8 mouse cellular contexts compared by ENCODE assay signal in genomic region chr9:59013365-59013764, GRCm38 (mm10). TPM values are rescaled to one million over a fixed set of nuclear protein-coding genes. Genes with fewer than 3 reads are reported as not detected.
DNase-seq lines count a peak whose midpoint lies in the region; ATAC-seq lines count a peak whose summit lies in the region.

No protein-coding gene starts in this region.

- no peak overlapping the region for H3K4me3 ChIP-seq in heart, embryonic 16.5 days (ENCODE audit: low read length)
- no peak overlapping the region for H3K4me3 ChIP-seq in heart, embryonic 12.5 days
- H3K4me3 ChIP-seq in neural tube, embryonic 11.5 days (ENCODE audit: low read depth, low read length) = no peak overlapping the region
- H3K4me3 ChIP-seq in neural tube, embryonic 15.5 days (replicated peaks) = no peak overlapping the region
- no peak overlapping the region for H3K4me3 ChIP-seq in forebrain, embryonic 10.5 days

- H3K27ac ChIP-seq in heart, embryonic 16.5 days (ENCODE audit: low read length) = no peak overlapping the region
- no peak overlapping the region for H3K27ac ChIP-seq in heart, embryonic 12.5 days (ENCODE audit: poor library complexity, severe bottlenecking)
- no peak overlapping the region for H3K27ac ChIP-seq in neural tube, embryonic 11.5 days (ENCODE audit: low read depth, low read length)
- H3K27ac ChIP-seq in neural tube, embryonic 15.5 days (replicated peaks) = no peak overlapping the region
- H3K27ac ChIP-seq in forebrain, embryonic 10.5 days = no peak overlapping the region

- H3K36me3 ChIP-seq in heart, embryonic 16.5 days (ENCODE audit: control insufficient read depth, insufficient read depth) = no peaks in the 10 kb centered on the region
- H3K36me3 ChIP-seq in heart, embryonic 12.5 days = no peaks in the 10 kb centered on the region
- no peaks in the 10 kb centered on the region for H3K36me3 ChIP-seq in neural tube, embryonic 11.5 days (ENCODE audit: control insufficient read depth, insufficient read depth, low read length)
- H3K36me3 ChIP-seq in neural tube, embryonic 15.5 days = no peaks in the 10 kb centered on the region
- H3K36me3 ChIP-seq in forebrain, embryonic 10.5 days (replicated peaks) = no peaks in the 10 kb centered on the region

- no peak for ATAC-seq in heart, embryonic 16.5 days (replicated peaks; ENCODE audit: extremely low read depth, insufficient read depth, low FRiP score)
- ATAC-seq in heart, embryonic 12.5 days (ENCODE audit: insufficient number of reproducible peaks, low FRiP score) = no peak
- ATAC-seq in neural tube, embryonic 11.5 days (ENCODE audit: insufficient read depth, low FRiP score, low TSS enrichment) = no peak
- no peak for ATAC-seq in neural tube, embryonic 15.5 days (ENCODE audit: low FRiP score)
- ATAC-seq in erythroblast, adult 5-6 weeks (replicated peaks; ENCODE audit: low FRiP score, poor library complexity, severe bottlenecking) = no peak

- no peaks in the 10 kb centered on the region for H3K9me3 ChIP-seq in heart, embryonic 16.5 days (replicated peaks; ENCODE audit: control insufficient read depth, low read length)
- no peaks in the 10 kb centered on the region for H3K9me3 ChIP-seq in heart, embryonic 12.5 days (replicated peaks)
- no peaks in the 10 kb centered on the region for H3K9me3 ChIP-seq in neural tube, embryonic 11.5 days (ENCODE audit: control insufficient read depth, low read length)
- no peaks in the 10 kb centered on the region for H3K9me3 ChIP-seq in neural tube, embryonic 15.5 days (replicated peaks)
- no peaks in the 10 kb centered on the region for H3K9me3 ChIP-seq in forebrain, embryonic 10.5 days

- H3K9ac ChIP-seq in heart, embryonic 16.5 days (ENCODE audit: low read length) = no peak overlapping the region
- H3K9ac ChIP-seq in heart, embryonic 12.5 days = no peak overlapping the region
- H3K9ac ChIP-seq in neural tube, embryonic 11.5 days (ENCODE audit: low read length) = no peak overlapping the region
- no peak overlapping the region for H3K9ac ChIP-seq in neural tube, embryonic 15.5 days (replicated peaks)

- peak overlapping the region; percentile 12; the same call in 1 of the 2 replicates for H3K4me2 ChIP-seq in heart, embryonic 16.5 days (ENCODE audit: low read depth, low read length)
- H3K4me2 ChIP-seq in heart, embryonic 12.5 days = no peak overlapping the region
- no peak overlapping the region for H3K4me2 ChIP-seq in neural tube, embryonic 11.5 days (ENCODE audit: low read depth)
- no peak overlapping the region for H3K4me2 ChIP-seq in neural tube, embryonic 15.5 days

- DNase-seq in neural tube, embryonic 11.5 days (ENCODE audit: low spot score) = peak; percentile 50
- DNase-seq in embryo, embryonic 11 days = peak; percentile 78
- DNase-seq in retina, postnatal 1 day = peak; percentile 77
- DNase-seq in forebrain, embryonic 10.5 days (ENCODE audit: extremely low spot score, low spot score) = no peak

- H3K4me1 ChIP-seq in heart, embryonic 16.5 days (ENCODE audit: control insufficient read depth, insufficient read depth, low read length) = peaks cover 7% of the 10 kb centered on the region
- H3K4me1 ChIP-seq in heart, embryonic 12.5 days (replicated peaks) = peaks cover 20% of the 10 kb centered on the region; the same call in 1 of the 2 replicates
- peaks cover 3% of the 10 kb centered on the region; the same call in 1 of the 2 replicates for H3K4me1 ChIP-seq in neural tube, embryonic 11.5 days (ENCODE audit: control insufficient read depth, insufficient read depth, low read length)
- 0 out of 2 replicates have a peak, but pooled peaks cover 2% of the 10 kb centered on the region for H3K4me1 ChIP-seq in neural tube, embryonic 15.5 days
- H3K4me1 ChIP-seq in forebrain, embryonic 10.5 days = peaks cover 12% of the 10 kb centered on the region; the same call in 1 of the 2 replicates

- H3K27me3 ChIP-seq in heart, embryonic 16.5 days (ENCODE audit: control insufficient read depth, insufficient read depth, low read length) = no peaks in the 10 kb centered on the region
- no peaks in the 10 kb centered on the region for H3K27me3 ChIP-seq in heart, embryonic 12.5 days (replicated peaks)
- no peaks in the 10 kb centered on the region for H3K27me3 ChIP-seq in neural tube, embryonic 11.5 days (ENCODE audit: control insufficient read depth, insufficient read depth, low read length)
- no peaks in the 10 kb centered on the region for H3K27me3 ChIP-seq in neural tube, embryonic 15.5 days (replicated peaks)
- H3K27me3 ChIP-seq in forebrain, embryonic 10.5 days (ENCODE audit: poor library complexity, severe bottlenecking) = no peaks in the 10 kb centered on the region

- WGBS in heart, embryonic 16.5 days = 11% methylated on average over 2 of the region's 2 CpGs
- WGBS in heart, embryonic 12.5 days = 6% methylated on average over 2 of the region's 2 CpGs
- WGBS in neural tube, embryonic 11.5 days = 45% methylated on average over 2 of the region's 2 CpGs
- WGBS in neural tube, embryonic 15.5 days = 11% methylated on average over 2 of the region's 2 CpGs
- WGBS in forebrain, embryonic 10.5 days = 36% methylated on average over 2 of the region's 2 CpGs

RNA-seq across cellular contexts. Expression of gene Neo1, which starts 22.9 kb away (rescaled TPM):
- polyA plus RNA-seq in heart, embryonic 16.5 days (2015; fragmentation: Nextera tagmentation; extraction: Ambion mirVana) = 21.8 and 24.5 TPM in 2 replicates
- polyA plus RNA-seq in heart, embryonic 12.5 days (2016; fragmentation: Nextera tagmentation; extraction: Ambion mirVana) = 41.8 and 43.6 TPM in 2 replicates
- 56.1 and 58.3 TPM in 2 replicates for polyA plus RNA-seq in neural tube, embryonic 11.5 days (2014; fragmentation: Nextera tagmentation; extraction: Ambion mirVana)
- polyA plus RNA-seq in neural tube, embryonic 15.5 days (2015; fragmentation: Nextera tagmentation; extraction: Ambion mirVana) = 40.8 and 44.1 TPM in 2 replicates
- not detected in 2 replicates for total RNA-seq in erythroblast, adult 5-6 weeks (2015; ENCODE audit: low replicate concordance)
- total RNA-seq in erythroblast, adult 5-6 weeks (2017; ENCODE audit: low replicate concordance) = 0.51 TPM in 1 of 2 replicates, not detected in the other
- 26.7 and 28.8 TPM in 2 replicates for polyA plus RNA-seq in forebrain, embryonic 10.5 days (2016; fragmentation: Nextera tagmentation; extraction: Ambion mirVana)
